Mouse (Mus musculus): Measurements from ENCODE around the gene Ergic1. TPM values are rescaled to one million over a fixed set of nuclear protein-coding genes. Genes with fewer than 3 reads are reported as not detected.

Gene Ergic1
- polyA plus RNA-seq, 1 experiment from 2014 or later, result 100 TPM

- no peak for ATAC-seq (replicated peaks)
- Histone ChIP-seq H3K4me3 (no peak overlapping the region), H3K27ac (no peak overlapping the region), H3K27me3 (replicated peaks) (no peaks in the 10 kb centered on the region), H3K4me2 (no peak overlapping the region), H3K4me1 (no peaks in the 10 kb centered on the region), H3K36me3 (replicated peaks) (peaks cover 25% of the 10 kb centered on the region; the same call in 1 of the 2 replicates), H3K9ac (no peak overlapping the region), H3K9me3 (no peaks in the 10 kb centered on the region)
- 90% methylated on average over 4 of the region's 4 CpGs for WGBS
Observed at GRCm38 (mm10) chr17:26569594-26570350, 8.5 kb downstream of the Ergic1 start.

GRCm38 (mm10) chr17:26570651-26571118 lies 9.4 kb downstream of the Ergic1 start:
- H3K36me3 ChIP-seq (replicated peaks), result peaks cover 22% of the 10 kb centered on the region; the same call in 1 of the 2 replicates
- H3K4me3 ChIP-seq, result no peak overlapping the region
- no peak overlapping the region for H3K9ac ChIP-seq
- no peaks in the 10 kb centered on the region for H3K9me3 ChIP-seq
- WGBS, result 88% methylated on average over 11 of the region's 11 CpGs
- no peak overlapping the region for H3K27ac ChIP-seq
- H3K27me3 ChIP-seq (replicated peaks), result no peaks in the 10 kb centered on the region
- no peak overlapping the region for H3K4me2 ChIP-seq
- ATAC-seq (replicated peaks), result no peak
- H3K4me1 ChIP-seq, result no peaks in the 10 kb centered on the region

- 90% methylated on average over 3 of the region's 3 CpGs for WGBS
- Histone ChIP-seq H3K27me3 (replicated peaks) (no peaks in the 10 kb centered on the region), H3K9ac (no peak overlapping the region), H3K4me1 (no peaks in the 10 kb centered on the region), H3K27ac (no peak overlapping the region), H3K4me3 (no peak overlapping the region), H3K4me2 (no peak overlapping the region), H3K9me3 (no peaks in the 10 kb centered on the region), H3K36me3 (replicated peaks) (peaks cover 17% of the 10 kb centered on the region; the same call in 1 of the 2 replicates)
- no peak for ATAC-seq (replicated peaks)
Observed at GRCm38 (mm10) chr17:26571377-26571776, 10.1 kb downstream of the Ergic1 start.

GRCm38 (mm10) chr17:26572265-26572664 lies 11.0 kb downstream of the Ergic1 start:
- Histone ChIP-seq H3K4me1 (no peaks in the 10 kb centered on the region), H3K27me3 (replicated peaks) (no peaks in the 10 kb centered on the region), H3K9ac (no peak overlapping the region), H3K27ac (no peak overlapping the region), H3K36me3 (replicated peaks) (peaks cover 13% of the 10 kb centered on the region; the same call in 1 of the 2 replicates), H3K4me3 (no peak overlapping the region), H3K4me2 (no peak overlapping the region), H3K9me3 (no peaks in the 10 kb centered on the region)
- WGBS, result 92% methylated on average over 11 of the region's 11 CpGs
- ATAC-seq (replicated peaks), result no peak

- Histone ChIP-seq H3K9me3 (no peaks in the 10 kb centered on the region), H3K27ac (no peak overlapping the region), H3K4me1 (no peaks in the 10 kb centered on the region), H3K4me2 (no peak overlapping the region), H3K9ac (no peak overlapping the region), H3K27me3 (replicated peaks) (no peaks in the 10 kb centered on the region), H3K36me3 (replicated peaks) (no peaks in the 10 kb centered on the region), H3K4me3 (no peak overlapping the region)
- 88% methylated on average over 11 of the region's 11 CpGs for WGBS
- no peak for ATAC-seq (replicated peaks)
Observed at GRCm38 (mm10) chr17:26574118-26574517, 12.8 kb downstream of the Ergic1 start.

GRCm38 (mm10) chr17:26574701-26575100 lies 13.4 kb downstream of the Ergic1 start:
- 86% methylated on average over 5 of the region's 5 CpGs for WGBS

GRCm38 (mm10) chr17:26575786-26576690 lies 14.7 kb downstream of the Ergic1 start:
- H3K27ac ChIP-seq, result no peak overlapping the region
- no peaks in the 10 kb centered on the region for H3K27me3 ChIP-seq (replicated peaks)
- WGBS, result 83% methylated on average over 12 of the region's 12 CpGs
- ATAC-seq (replicated peaks), result no peak
- no peak overlapping the region for H3K4me3 ChIP-seq
- no peak overlapping the region for H3K4me2 ChIP-seq
- H3K9ac ChIP-seq, result no peak overlapping the region
- H3K9me3 ChIP-seq, result no peaks in the 10 kb centered on the region
- H3K4me1 ChIP-seq, result no peaks in the 10 kb centered on the region
- H3K36me3 ChIP-seq (replicated peaks), result no peaks in the 10 kb centered on the region

More at GRCm38 (mm10) chr17:26574701-26575100, 13.4 kb downstream of the Ergic1 start:
- Histone ChIP-seq H3K36me3 (replicated peaks) (no peaks in the 10 kb centered on the region), H3K27ac (no peak overlapping the region), H3K9ac (no peak overlapping the region), H3K9me3 (no peaks in the 10 kb centered on the region), H3K4me2 (no peak overlapping the region), H3K27me3 (replicated peaks) (no peaks in the 10 kb centered on the region), H3K4me3 (no peak overlapping the region), H3K4me1 (no peaks in the 10 kb centered on the region)
- no peak for ATAC-seq (replicated peaks)

- no peak overlapping the region for H3K4me3 ChIP-seq
- ATAC-seq (replicated peaks), result no peak
- H3K4me2 ChIP-seq, result no peak overlapping the region
- 94% methylated on average over 7 of the region's 7 CpGs for WGBS
- no peaks in the 10 kb centered on the region for H3K4me1 ChIP-seq
- H3K27ac ChIP-seq, result no peak overlapping the region
- H3K36me3 ChIP-seq (replicated peaks), result no peaks in the 10 kb centered on the region
- no peak overlapping the region for H3K9ac ChIP-seq
- no peaks in the 10 kb centered on the region for H3K27me3 ChIP-seq (replicated peaks)
- H3K9me3 ChIP-seq, result no peaks in the 10 kb centered on the region
Observed at GRCm38 (mm10) chr17:26576833-26577232, 15.5 kb downstream of the Ergic1 start.

- Histone ChIP-seq H3K36me3 (replicated peaks) (no peaks in the 10 kb centered on the region), H3K27me3 (replicated peaks) (no peaks in the 10 kb centered on the region), H3K9ac (no peak overlapping the region), H3K27ac (no peak overlapping the region), H3K9me3 (no peaks in the 10 kb centered on the region), H3K4me3 (no peak overlapping the region), H3K4me1 (no peaks in the 10 kb centered on the region), H3K4me2 (no peak overlapping the region)
- ATAC-seq (replicated peaks), result no peak
- 89% methylated on average over 11 of the region's 11 CpGs for WGBS
Observed at GRCm38 (mm10) chr17:26577309-26577708, 16.0 kb downstream of the Ergic1 start.

- no peaks in the 10 kb centered on the region for H3K36me3 ChIP-seq (replicated peaks)
- WGBS, result 89% methylated on average over 7 of the region's 7 CpGs
- ATAC-seq (replicated peaks), result no peak
- no peaks in the 10 kb centered on the region for H3K27me3 ChIP-seq (replicated peaks)
- no peak overlapping the region for H3K4me2 ChIP-seq
- no peaks in the 10 kb centered on the region for H3K9me3 ChIP-seq
- H3K9ac ChIP-seq, result no peak overlapping the region
- H3K4me3 ChIP-seq, result no peak overlapping the region
- H3K27ac ChIP-seq, result no peak overlapping the region
- no peaks in the 10 kb centered on the region for H3K4me1 ChIP-seq
Observed at GRCm38 (mm10) chr17:26578162-26578561, 16.9 kb downstream of the Ergic1 start.

GRCm38 (mm10) chr17:26578771-26579170 lies 17.5 kb downstream of the Ergic1 start:
- no peaks in the 10 kb centered on the region for H3K9me3 ChIP-seq
- H3K27me3 ChIP-seq (replicated peaks), result no peaks in the 10 kb centered on the region
- no peak overlapping the region for H3K4me3 ChIP-seq
- H3K4me1 ChIP-seq, result no peaks in the 10 kb centered on the region
- H3K9ac ChIP-seq, result no peak overlapping the region
- no peak overlapping the region for H3K4me2 ChIP-seq
- no peak overlapping the region for H3K27ac ChIP-seq
- no peaks in the 10 kb centered on the region for H3K36me3 ChIP-seq (replicated peaks)
- WGBS, result 96% methylated on average over 11 of the region's 11 CpGs
- no peak for ATAC-seq (replicated peaks)

GRCm38 (mm10) chr17:26579396-26579795 lies 18.1 kb downstream of the Ergic1 start:
- H3K9me3 ChIP-seq, result no peaks in the 10 kb centered on the region
- H3K27ac ChIP-seq, result no peak overlapping the region
- WGBS, result 94% methylated on average over 6 of the region's 6 CpGs
- no peaks in the 10 kb centered on the region for H3K36me3 ChIP-seq (replicated peaks)
- H3K4me1 ChIP-seq, result peaks cover 2% of the 10 kb centered on the region; the same call in 1 of the 2 replicates
- H3K4me2 ChIP-seq, result no peak overlapping the region
- H3K27me3 ChIP-seq (replicated peaks), result no peaks in the 10 kb centered on the region
- no peak overlapping the region for H3K9ac ChIP-seq
- H3K4me3 ChIP-seq, result no peak overlapping the region
- ATAC-seq (replicated peaks), result no peak

Data from midbrain, embryonic 15.5 days (tissue).